Mouse (Mus musculus) heart, postnatal 14 days (tissue): ENCODE measurements at regions not wholly inside any gene's neighbourhood (a gene's known extent, or its start where the extent isn't known, plus 50 kb on each side); places are given as distances from the start of the nearest gene placed in this dataset.

Experiments
- DNase-seq, 2 experiments: peaks; one replicate each; pipeline ENCODE4 v3.0.0; 2021 to 2022
- intact Hi-C: fragments of 180-260 bp; cut with DNase I; formaldehyde crosslinking; loops from one replicate; pipeline ENCODE4 v1.15.1; 2025

GRCm38 (mm10) chr12:54256506-54257128 is 53.0 kb upstream of the Egln3 start:
- intact Hi-C loops = no loop called here
- DNase-seq = no peak
